In the genomic region with DNA sequence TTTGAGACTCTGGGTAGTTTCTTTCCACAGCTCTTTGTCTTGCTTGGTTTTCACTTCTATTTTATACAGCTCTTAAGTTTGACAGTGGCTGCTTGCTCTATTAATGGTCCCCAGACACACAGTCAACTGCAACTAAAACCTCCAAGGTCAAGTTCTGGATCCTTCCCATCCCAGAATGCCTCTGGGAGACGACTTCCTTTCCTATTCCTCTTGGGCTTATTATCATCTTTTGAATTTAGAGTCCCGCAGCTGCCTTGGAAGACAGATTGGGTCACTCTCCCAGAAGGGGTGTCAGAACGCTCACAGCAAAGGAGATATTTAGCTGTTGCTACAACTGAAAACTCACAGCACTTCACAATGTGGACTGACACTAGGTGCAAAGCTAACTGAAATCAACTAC, we compare ENCODE assay signal across 23 mouse cellular contexts.
"Had no signal": no experiment of that assay in that cellular context is flagged by ENCODE, and none has a peak within 500 bp of the region (broad histone marks: within the 10 kb centered on the region; RNA-seq: fewer than 3 reads in every experiment).

No protein-coding gene starts in this region.

- DNase-seq: forebrain, postnatal 0 days; gastrocnemius, postnatal 10 days; gastrocnemius, postnatal 25 days; kidney, adult 11 months; kidney, adult 2 months; kidney, adult 9 months; kidney, postnatal 14 days; kidney, postnatal 36 days; layer of hippocampus, adult 9-11 months; layer of hippocampus, postnatal 36 days; left cerebral cortex, postnatal 4 days had no signal

- H3K9me3 ChIP-seq: forebrain, embryonic 15.5 days; heart, embryonic 13.5 days; heart, embryonic 15.5 days; hindbrain, embryonic 13.5 days; hindbrain, embryonic 15.5 days; kidney, embryonic 15.5 days; limb, embryonic 13.5 days; limb, embryonic 15.5 days; liver, embryonic 12.5 days had no signal

- H3K4me3 ChIP-seq: forebrain, embryonic 15.5 days; heart, embryonic 13.5 days; heart, embryonic 15.5 days; hindbrain, embryonic 13.5 days; hindbrain, embryonic 15.5 days; kidney, embryonic 15.5 days; limb, embryonic 13.5 days; limb, embryonic 15.5 days; liver, embryonic 12.5 days had no signal

- H3K27me3 ChIP-seq: forebrain, embryonic 15.5 days; heart, embryonic 13.5 days; heart, embryonic 15.5 days; hindbrain, embryonic 13.5 days; hindbrain, embryonic 15.5 days; kidney, embryonic 15.5 days; limb, embryonic 13.5 days; limb, embryonic 15.5 days; liver, embryonic 12.5 days had no signal

- H3K4me1 ChIP-seq: forebrain, embryonic 15.5 days; heart, embryonic 13.5 days; heart, embryonic 15.5 days; hindbrain, embryonic 13.5 days; hindbrain, embryonic 15.5 days; limb, embryonic 15.5 days; liver, embryonic 12.5 days had no signal

- H3K36me3 ChIP-seq: forebrain, embryonic 15.5 days; heart, embryonic 13.5 days; heart, embryonic 15.5 days; hindbrain, embryonic 13.5 days; hindbrain, embryonic 15.5 days; kidney, embryonic 15.5 days; limb, embryonic 13.5 days; limb, embryonic 15.5 days; liver, embryonic 12.5 days had no signal

- H3K27ac ChIP-seq: forebrain, embryonic 15.5 days; heart, embryonic 13.5 days; heart, embryonic 15.5 days; hindbrain, embryonic 13.5 days; hindbrain, embryonic 15.5 days; hindbrain, postnatal 0 days; kidney, embryonic 15.5 days; kidney, postnatal 0 days; limb, embryonic 13.5 days; limb, embryonic 15.5 days; liver, embryonic 12.5 days; liver, embryonic 14.5 days had no signal
